Mouse (Mus musculus): ENCODE data around the gene Cox5a. TPM values are rescaled to one million over a fixed set of nuclear protein-coding genes. Genes with fewer than 3 reads are reported as not detected.

The Cox5a gene
- total RNA-seq (2023): 100 to 1,000 TPM; 108 to 123 TPM

DNA sequence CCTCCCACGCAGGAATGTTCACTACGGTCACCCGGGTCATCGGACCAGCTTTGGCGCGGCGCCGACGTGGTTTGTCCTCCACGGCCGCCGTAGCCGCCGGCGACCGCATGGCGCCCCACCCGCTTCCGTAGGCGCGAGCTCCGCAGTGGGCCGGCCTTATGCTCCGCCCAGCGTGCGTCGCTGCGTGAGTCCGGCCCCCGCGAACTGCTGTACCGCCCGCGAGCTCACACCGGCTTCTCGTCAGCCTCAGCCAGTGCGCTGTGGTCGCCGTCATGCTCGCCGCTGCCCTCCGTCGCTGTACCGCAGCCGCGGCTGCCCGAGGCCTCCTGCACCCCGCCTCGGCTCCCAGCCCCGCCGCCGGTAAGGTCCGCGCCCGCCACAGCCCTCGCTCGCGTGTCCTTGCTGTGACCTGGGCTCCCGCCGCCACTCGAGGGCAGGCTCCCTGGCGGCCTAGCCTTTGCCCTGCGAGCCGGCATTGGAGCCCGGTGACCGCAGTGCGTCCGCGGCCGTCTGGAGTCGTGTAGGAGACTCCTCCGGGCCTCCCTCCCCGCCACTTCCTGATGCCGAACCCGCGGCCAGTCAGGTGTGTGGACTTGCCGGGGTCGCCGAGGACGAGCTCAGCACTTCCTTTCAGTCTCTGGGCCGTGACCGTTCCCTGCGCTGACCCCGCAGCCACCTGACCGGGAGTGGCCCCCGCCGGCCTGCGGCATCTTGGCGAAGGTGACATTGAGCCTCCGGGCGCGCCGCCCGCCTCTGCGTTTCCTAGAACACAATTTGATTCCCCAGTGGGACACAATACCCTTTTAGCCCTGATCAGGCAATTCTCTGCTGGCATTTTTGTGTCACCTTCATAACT, at the start of gene Cox5a:
Gene Cox5a (plus strand): TSS at position 219 of the 856 bp plus-strand sequence.

DNA sequence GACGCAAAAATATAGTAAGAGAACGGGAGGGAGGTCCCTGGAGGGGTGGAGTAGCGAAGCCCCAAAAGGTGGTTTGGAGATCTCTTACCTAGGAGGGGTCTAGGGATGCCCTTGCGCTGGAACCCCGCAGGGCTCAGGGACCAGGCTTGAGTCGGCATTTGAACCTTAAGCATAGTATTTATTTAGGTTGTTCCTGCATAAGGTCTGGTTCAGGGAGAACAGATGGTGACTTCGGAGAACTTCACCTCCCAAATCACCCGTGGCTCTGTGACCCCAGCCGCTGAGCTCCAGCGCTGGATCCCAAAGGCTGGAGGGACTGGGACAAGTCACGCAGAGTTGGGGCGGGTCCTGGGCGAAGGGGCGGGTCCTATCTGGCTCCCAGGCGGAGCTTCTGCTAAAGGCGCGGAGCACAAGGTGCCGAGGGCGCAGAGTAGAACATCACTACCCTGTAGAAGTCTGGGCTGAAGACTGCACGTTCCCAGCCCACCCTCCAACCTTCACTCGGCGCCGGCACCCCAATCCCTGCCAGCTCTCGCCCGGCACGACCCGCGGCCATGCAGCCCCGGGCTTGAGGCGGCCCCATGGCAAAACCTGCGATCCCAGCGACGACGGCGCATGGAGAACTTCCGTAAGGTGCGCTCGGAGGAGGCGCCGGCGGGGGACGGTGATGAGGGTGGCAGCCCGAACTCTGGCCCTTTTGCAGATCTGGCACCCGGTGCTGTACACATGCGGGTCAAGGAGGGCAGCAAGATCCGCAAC, 17.3 kb upstream of the Cox5a start, which contains the start of gene Rpp25:
Gene Rpp25 (plus strand): TSS at position 405 of the 759 bp plus-strand sequence.

DNA sequence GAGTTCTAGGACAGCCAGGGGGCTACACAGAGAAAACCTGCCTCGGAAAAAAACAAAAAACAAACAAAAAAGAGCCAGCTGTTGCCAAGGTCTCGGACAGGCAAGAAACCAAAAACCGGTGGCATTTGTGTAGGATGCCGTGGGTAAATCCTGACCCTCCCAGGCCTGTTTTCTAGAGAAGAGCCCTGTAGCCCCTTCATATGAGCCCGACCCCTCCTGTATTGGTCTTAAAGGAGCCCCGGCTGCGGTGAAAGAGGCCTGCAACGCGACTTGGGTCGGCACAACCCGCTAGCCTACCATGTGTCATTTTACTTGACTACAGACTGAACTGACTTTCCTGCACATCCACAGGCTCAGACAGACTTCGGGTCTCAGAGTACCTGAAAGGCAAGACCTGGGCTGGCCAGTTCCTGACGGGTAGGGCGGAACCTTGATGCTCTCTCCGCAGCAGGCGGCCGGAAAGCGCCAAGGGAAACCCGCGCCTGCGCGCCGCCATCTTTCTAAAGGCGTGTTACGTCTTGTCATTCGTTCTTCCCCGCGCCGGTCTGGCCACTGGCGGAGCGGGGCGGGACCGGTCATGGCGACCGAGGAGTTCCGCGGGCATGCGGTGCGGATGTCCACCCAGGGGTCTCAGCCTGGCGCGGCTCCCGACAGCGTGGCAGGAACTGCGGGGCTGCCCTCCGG, 16.1 kb downstream of the Cox5a start, which contains the start of gene Fam219b:
Gene Fam219b (plus strand): TSS at position 485 of the 684 bp plus-strand sequence.

DNA sequence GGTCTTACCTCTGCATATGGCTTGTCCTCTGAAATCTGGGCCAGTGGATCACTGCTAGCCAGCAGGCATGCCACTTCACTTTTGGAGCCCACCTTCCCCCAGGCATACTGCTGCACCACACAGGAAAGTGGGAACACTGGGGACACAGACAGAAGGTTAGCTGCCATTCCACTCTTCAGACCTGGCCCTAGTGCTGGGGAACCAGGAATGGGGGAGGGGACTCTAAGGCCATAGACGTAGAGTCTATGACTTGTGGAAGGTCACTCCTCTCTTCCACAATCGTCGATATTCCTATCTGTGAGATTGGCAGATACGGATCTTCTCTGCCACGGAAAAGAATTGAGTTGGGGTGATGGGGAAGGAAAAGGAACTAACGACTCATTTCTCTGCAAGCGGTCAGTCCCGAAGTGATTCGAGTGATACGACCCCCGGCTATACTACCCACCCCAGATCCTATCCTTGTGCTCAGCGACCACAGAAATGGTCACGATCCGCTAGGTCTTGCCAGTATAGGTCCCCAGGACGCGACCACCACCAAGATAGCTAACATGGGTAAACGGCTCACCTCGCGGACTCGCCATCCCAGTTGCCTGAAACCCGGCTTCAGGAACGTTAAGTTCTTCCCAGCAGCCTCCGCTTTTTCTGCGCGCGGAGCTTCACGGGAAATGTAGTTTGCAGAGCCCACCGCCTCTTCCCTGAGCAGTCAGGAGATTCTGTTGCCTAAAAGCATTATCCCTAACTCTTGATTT, 31.2 kb downstream of the Cox5a start, which contains the start of gene Mpi:
Gene Mpi (minus strand): TSS at position 625 of the 749 bp plus-strand sequence.

DNA sequence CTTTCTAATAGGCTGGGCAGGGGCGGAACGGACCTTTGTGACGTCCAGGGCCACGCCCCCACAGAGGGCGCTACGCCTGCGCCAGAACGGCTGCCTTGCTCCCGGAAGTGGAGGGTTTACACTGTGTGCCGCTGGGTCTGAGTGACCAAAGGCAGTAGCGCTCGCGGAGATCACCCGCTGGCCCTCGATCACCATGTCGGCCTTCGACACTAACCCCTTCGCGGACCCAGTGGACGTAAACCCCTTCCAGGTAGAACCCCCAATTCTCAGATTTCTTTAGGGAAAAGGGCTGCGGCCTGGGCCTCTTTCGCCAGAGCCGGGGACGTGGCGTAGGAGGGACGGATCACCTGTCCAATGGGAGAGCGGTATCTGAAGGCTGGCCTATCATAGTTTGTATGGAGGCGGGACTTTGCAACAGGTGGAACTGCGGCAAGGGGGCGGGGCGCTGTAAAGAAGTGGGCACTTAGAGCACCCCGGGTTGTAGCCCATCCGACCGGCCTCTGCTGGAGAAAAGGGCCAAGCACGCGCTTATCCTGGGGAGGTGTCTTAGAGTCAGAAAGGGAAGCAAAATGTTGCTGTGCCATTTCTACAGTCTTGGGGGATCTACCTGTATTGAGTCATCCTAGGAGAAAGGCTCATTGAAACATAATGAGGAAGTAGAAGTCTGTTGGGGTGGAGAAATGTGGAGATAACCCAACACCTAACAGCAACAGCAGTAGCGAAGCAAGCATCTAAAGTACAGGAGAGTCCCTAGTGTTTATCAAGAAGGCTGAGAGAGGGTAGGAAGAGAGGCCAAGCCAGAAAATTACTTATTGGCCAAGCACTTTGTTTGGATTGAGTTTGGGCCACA, 40.0 kb downstream of the Cox5a start, which contains the start of gene Scamp2:
Gene Scamp2 (plus strand): TSS at position 83 of the 850 bp plus-strand sequence.

Other genes starting within 250 kb of the Cox5a start
- gene Ppcdc, start 81.2 kb upstream of the Cox5a start, total RNA-seq (2023): 10 to 100 TPM; 28.2 to 29.6 TPM
- gene Scamp5, start 53.2 kb upstream of the Cox5a start, total RNA-seq (2023): 1 to 10 TPM; 1.0 to 1.9 TPM
- gene Rpp25, start 17.2 kb upstream of the Cox5a start, total RNA-seq (2023): not detected
- gene Fam219b, start 16.3 kb downstream of the Cox5a start, total RNA-seq (2023): 10 to 100 TPM in 1 of 2 experiments, 1 to 10 TPM in 1; 6.3 to 12.4 TPM
- 10 to 100 TPM in 1 of 2 experiments, 1 to 10 TPM in 1; 9.3 to 10.5 TPM for gene Mpi, start 31.5 kb downstream of the Cox5a start, total RNA-seq (2023)
- gene Scamp2, start 39.7 kb downstream of the Cox5a start, total RNA-seq (2023): 100 to 1,000 TPM; 144 to 146 TPM
- 10 to 100 TPM; 28.4 to 33.6 TPM for gene Ulk3, start 68.2 kb downstream of the Cox5a start, total RNA-seq (2023)
- not detected for gene Cplx3, start 85.0 kb downstream of the Cox5a start, total RNA-seq (2023)
- gene Lman1l, start 99.5 kb downstream of the Cox5a start, total RNA-seq (2023): not detected
- 100 to 1,000 TPM; 197 to 212 TPM for gene Csk, start 132.4 kb downstream of the Cox5a start, total RNA-seq (2023)
- not detected for gene Cyp1a2, start 162.4 kb downstream of the Cox5a start, total RNA-seq (2023)
- not detected for gene Cyp1a1, start 166.7 kb downstream of the Cox5a start, total RNA-seq (2023)
- gene Edc3, start 187.3 kb downstream of the Cox5a start, total RNA-seq (2023): 10 to 100 TPM; 14.9 to 15.3 TPM
- 100 to 1,000 TPM; 160 to 171 TPM for gene Clk3, start 244.6 kb downstream of the Cox5a start, total RNA-seq (2023)

Measured in neutrophil, adult 59 days (primary cell).